Mouse (Mus musculus): ENCODE measurements at regions not wholly inside any gene's neighbourhood (a gene's known extent, or its start where the extent isn't known, plus 50 kb on each side); places are given as distances from the start of the nearest gene placed in this dataset.
A peak's percentile ranks its signal among the peaks of the same experiment; 100 is the strongest.

GRCm38 (mm10) chr9:5424236-5424635 is 79.0 kb downstream of the Casp12 start:
- TF ChIP-seq CTCF (IDR thresholded peaks at IDR 0.05; ENCODE audit: extremely low read depth, insufficient read length, insufficient replicate concordance, low read depth, low read length) (no peak), POLR2A (IDR thresholded peaks at IDR 0.05; ENCODE audit: low read depth, low read length) (no peak)
- Histone ChIP-seq H3K4me3 (ENCODE audit: low read depth, low read length) (no peak overlapping the region), H3K36me3 (ENCODE audit: control insufficient read depth, insufficient read depth, low read length) (no peaks in the 10 kb centered on the region), H3K27ac (ENCODE audit: insufficient read depth, low read depth, low read length) (no peak overlapping the region), H3K4me1 (ENCODE audit: control insufficient read depth, insufficient read depth, insufficient read length, low read length) (no peaks in the 10 kb centered on the region), H3K27me3 (ENCODE audit: control insufficient read depth, insufficient read depth, low read length) (no peaks in the 10 kb centered on the region)
- 92% methylated on average over 4 of the region's 4 CpGs for WGBS

- Histone ChIP-seq H3K27me3 (ENCODE audit: control insufficient read depth, insufficient read depth, low read length) (no peaks in the 10 kb centered on the region), H3K36me3 (ENCODE audit: control insufficient read depth, insufficient read depth, low read length) (no peaks in the 10 kb centered on the region), H3K4me3 (ENCODE audit: low read depth, low read length) (no peak overlapping the region), H3K4me1 (ENCODE audit: control insufficient read depth, insufficient read depth, insufficient read length, low read length) (no peaks in the 10 kb centered on the region), H3K27ac (ENCODE audit: insufficient read depth, low read depth, low read length) (no peak overlapping the region)
- 81% methylated on average over 2 of the region's 2 CpGs for WGBS
- TF ChIP-seq CTCF (IDR thresholded peaks at IDR 0.05; ENCODE audit: extremely low read depth, insufficient read length, insufficient replicate concordance, low read depth, low read length) (no peak), POLR2A (IDR thresholded peaks at IDR 0.05; ENCODE audit: low read depth, low read length) (no peak)
Measured at GRCm38 (mm10) chr9:5448180-5448579, 103.0 kb downstream of the Casp12 start.

- no peaks in the 10 kb centered on the region for H3K36me3 ChIP-seq (ENCODE audit: control insufficient read depth, insufficient read depth, low read length)
- no peak overlapping the region for H3K27ac ChIP-seq (ENCODE audit: insufficient read depth, low read depth, low read length)
- H3K27me3 ChIP-seq (ENCODE audit: control insufficient read depth, insufficient read depth, low read length): no peaks in the 10 kb centered on the region
- no peak overlapping the region for H3K4me3 ChIP-seq (ENCODE audit: low read depth, low read length)
- no peaks in the 10 kb centered on the region for H3K4me1 ChIP-seq (ENCODE audit: control insufficient read depth, insufficient read depth, insufficient read length, low read length)
- no peak for TF ChIP-seq POLR2A (IDR thresholded peaks at IDR 0.05; ENCODE audit: low read depth, low read length)
- TF ChIP-seq CTCF (IDR thresholded peaks at IDR 0.05; ENCODE audit: extremely low read depth, insufficient read length, insufficient replicate concordance, low read depth, low read length): no peak
Measured at GRCm38 (mm10) chr9:5456606-5457005, 111.4 kb downstream of the Casp12 start.

- Histone ChIP-seq H3K27me3 (ENCODE audit: control insufficient read depth, insufficient read depth, low read length) (no peaks in the 10 kb centered on the region), H3K4me3 (ENCODE audit: low read depth, low read length) (no peak overlapping the region), H3K4me1 (ENCODE audit: control insufficient read depth, insufficient read depth, insufficient read length, low read length) (no peaks in the 10 kb centered on the region), H3K36me3 (ENCODE audit: control insufficient read depth, insufficient read depth, low read length) (no peaks in the 10 kb centered on the region), H3K27ac (ENCODE audit: insufficient read depth, low read depth, low read length) (no peak overlapping the region)
- WGBS: 70% methylated on average over 1 of the region's 1 CpGs
- no peak for TF ChIP-seq POLR2A (IDR thresholded peaks at IDR 0.05; ENCODE audit: low read depth, low read length)
- TF ChIP-seq CTCF (IDR thresholded peaks at IDR 0.05; ENCODE audit: extremely low read depth, insufficient read length, insufficient replicate concordance, low read depth, low read length): no peak
Measured at GRCm38 (mm10) chr9:5472012-5472411, 126.8 kb downstream of the Casp12 start.

- TF ChIP-seq POLR2A (IDR thresholded peaks at IDR 0.05; ENCODE audit: low read depth, low read length): no peak
- no peak for TF ChIP-seq CTCF (IDR thresholded peaks at IDR 0.05; ENCODE audit: extremely low read depth, insufficient read length, insufficient replicate concordance, low read depth, low read length)
- Histone ChIP-seq H3K36me3 (ENCODE audit: control insufficient read depth, insufficient read depth, low read length) (no peaks in the 10 kb centered on the region), H3K4me3 (ENCODE audit: low read depth, low read length) (no peak overlapping the region), H3K27ac (ENCODE audit: insufficient read depth, low read depth, low read length) (no peak overlapping the region), H3K27me3 (ENCODE audit: control insufficient read depth, insufficient read depth, low read length) (no peaks in the 10 kb centered on the region), H3K4me1 (ENCODE audit: control insufficient read depth, insufficient read depth, insufficient read length, low read length) (no peaks in the 10 kb centered on the region)
Measured at GRCm38 (mm10) chr9:5474271-5474670, 129.0 kb downstream of the Casp12 start.

GRCm38 (mm10) chr9:5485258-5485657 is 140.0 kb downstream of the Casp12 start:
- no peaks in the 10 kb centered on the region for H3K36me3 ChIP-seq (ENCODE audit: control insufficient read depth, insufficient read depth, low read length)
- H3K4me1 ChIP-seq (ENCODE audit: control insufficient read depth, insufficient read depth, insufficient read length, low read length): no peaks in the 10 kb centered on the region
- no peak overlapping the region for H3K4me3 ChIP-seq (ENCODE audit: low read depth, low read length)
- no peak for TF ChIP-seq CTCF (IDR thresholded peaks at IDR 0.05; ENCODE audit: extremely low read depth, insufficient read length, insufficient replicate concordance, low read depth, low read length)
- TF ChIP-seq POLR2A (IDR thresholded peaks at IDR 0.05; ENCODE audit: low read depth, low read length): no peak
- 79% methylated on average over 2 of the region's 2 CpGs for WGBS
- no peak overlapping the region for H3K27ac ChIP-seq (ENCODE audit: insufficient read depth, low read depth, low read length)
- no peaks in the 10 kb centered on the region for H3K27me3 ChIP-seq (ENCODE audit: control insufficient read depth, insufficient read depth, low read length)

GRCm38 (mm10) chr9:5496837-5497236 is 151.6 kb downstream of the Casp12 start:
- TF ChIP-seq CTCF (IDR thresholded peaks at IDR 0.05; ENCODE audit: extremely low read depth, insufficient read length, insufficient replicate concordance, low read depth, low read length) (no peak), POLR2A (IDR thresholded peaks at IDR 0.05; ENCODE audit: low read depth, low read length) (no peak)
- Histone ChIP-seq H3K4me1 (ENCODE audit: control insufficient read depth, insufficient read depth, insufficient read length, low read length) (no peaks in the 10 kb centered on the region), H3K4me3 (ENCODE audit: low read depth, low read length) (no peak overlapping the region), H3K27ac (ENCODE audit: insufficient read depth, low read depth, low read length) (no peak overlapping the region), H3K27me3 (ENCODE audit: control insufficient read depth, insufficient read depth, low read length) (no peaks in the 10 kb centered on the region), H3K36me3 (ENCODE audit: control insufficient read depth, insufficient read depth, low read length) (no peaks in the 10 kb centered on the region)
- WGBS: 68% methylated on average over 2 of the region's 2 CpGs

- H3K27ac ChIP-seq (ENCODE audit: insufficient read depth, low read depth, low read length): no peak overlapping the region
- H3K4me3 ChIP-seq (ENCODE audit: low read depth, low read length): no peak overlapping the region
- H3K36me3 ChIP-seq (ENCODE audit: control insufficient read depth, insufficient read depth, low read length): no peaks in the 10 kb centered on the region
- no peaks in the 10 kb centered on the region for H3K27me3 ChIP-seq (ENCODE audit: control insufficient read depth, insufficient read depth, low read length)
- WGBS: 66% methylated on average over 3 of the region's 3 CpGs
- H3K4me1 ChIP-seq (ENCODE audit: control insufficient read depth, insufficient read depth, insufficient read length, low read length): no peaks in the 10 kb centered on the region
- peak; percentile 20; the same call in 1 of the 2 replicates for TF ChIP-seq CTCF (IDR thresholded peaks at IDR 0.05; ENCODE audit: extremely low read depth, insufficient read length, insufficient replicate concordance, low read depth, low read length)
- TF ChIP-seq POLR2A (IDR thresholded peaks at IDR 0.05; ENCODE audit: low read depth, low read length): no peak
Measured at GRCm38 (mm10) chr9:5498306-5498705, 153.1 kb downstream of the Casp12 start.
